Mouse (Mus musculus) cerebellum, postnatal 14 days (tissue): Measurements from ENCODE around the gene Slc30a9.

Experiments
- DNase-seq, 2 experiments: peaks; one replicate each; pipeline ENCODE4 v3.0.0; 2021; ENCODE audit warnings: mixed read lengths in 2 of 2

Slc30a9 gene

DNA sequence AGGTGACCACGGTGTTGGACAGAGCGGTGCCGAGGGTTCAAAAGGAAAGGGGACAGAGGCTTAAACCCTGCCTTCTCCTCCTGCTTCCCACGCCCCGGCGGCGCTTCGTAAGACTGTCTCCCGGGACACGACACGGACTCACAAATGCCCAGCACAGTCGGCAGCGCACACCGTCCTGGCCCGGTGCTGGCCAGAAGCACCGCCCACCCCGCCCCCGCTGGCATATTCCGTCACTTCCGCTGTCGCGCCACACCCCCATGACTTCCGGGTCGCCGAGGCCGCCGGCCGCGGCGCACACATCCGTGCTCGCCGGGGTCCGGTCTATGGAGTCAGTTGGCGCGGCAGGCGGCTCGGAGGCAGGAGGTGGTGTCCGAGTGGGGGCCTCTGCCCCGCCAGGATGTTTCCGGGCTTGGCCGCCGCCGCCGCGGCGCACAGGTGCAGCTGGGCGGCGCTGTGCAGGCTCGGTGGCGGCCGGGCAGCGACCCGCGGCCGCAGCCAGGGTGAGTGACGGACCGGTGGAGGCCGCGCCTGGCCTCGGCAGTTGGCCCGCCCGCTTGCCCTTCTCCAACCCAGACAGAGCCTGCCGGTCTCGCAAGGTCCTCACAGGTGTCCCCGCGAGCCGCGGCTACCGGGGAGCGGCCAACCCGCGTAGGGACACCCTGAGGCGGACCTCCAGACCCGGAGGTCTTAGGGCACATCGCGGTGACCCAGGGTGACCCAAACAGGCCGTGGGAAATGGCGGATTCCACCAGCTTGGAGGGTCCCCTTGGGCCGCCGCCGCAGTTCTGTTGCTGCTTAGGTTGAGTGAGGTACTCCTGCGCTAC lies at the start of gene Slc30a9:
Slc30a9 (plus strand) TSS at position 258 of the 824 bp plus-strand sequence.
- DNase-seq, result peak; percentile 97

DNA sequence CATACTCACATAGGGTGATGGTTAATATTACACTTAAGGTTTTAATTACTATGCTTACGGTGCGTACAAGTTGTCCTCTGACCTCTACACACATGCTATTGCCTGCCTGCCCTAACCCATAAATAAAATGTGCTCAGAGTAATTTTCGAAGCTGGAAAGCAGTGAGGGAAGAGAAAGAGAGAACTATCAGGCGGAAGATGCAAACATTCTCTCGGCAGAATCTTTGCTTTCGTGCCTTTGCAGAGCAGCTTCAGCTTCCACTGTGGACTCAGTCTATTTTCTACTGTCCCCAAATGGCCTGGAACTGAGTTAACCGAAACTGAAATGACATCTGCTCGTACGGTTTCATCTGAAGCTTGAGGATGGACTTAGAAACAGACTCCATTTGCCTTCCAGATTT lies 48.3 kb upstream of the Slc30a9 start:
- DNase-seq, result no peak

DNA sequence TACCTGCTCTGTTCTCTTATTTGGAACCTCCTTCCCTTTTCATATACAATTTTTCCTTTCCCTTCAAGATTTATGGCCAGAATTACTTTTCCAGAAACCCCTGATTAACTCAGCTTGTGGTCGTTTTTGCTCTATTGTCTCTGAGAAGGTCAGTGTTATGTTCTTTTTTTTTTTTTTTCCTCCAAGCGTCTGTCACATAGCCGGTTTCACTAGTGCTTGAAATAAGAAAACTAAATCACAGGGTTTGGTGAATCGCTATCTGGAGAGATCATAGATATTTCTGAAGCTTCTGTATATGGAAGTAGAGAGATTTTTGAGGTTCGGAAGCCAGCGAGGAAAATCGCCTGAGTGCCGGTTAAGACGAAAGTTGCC lies 46.6 kb upstream of the Slc30a9 start:
- no peak for DNase-seq

DNA sequence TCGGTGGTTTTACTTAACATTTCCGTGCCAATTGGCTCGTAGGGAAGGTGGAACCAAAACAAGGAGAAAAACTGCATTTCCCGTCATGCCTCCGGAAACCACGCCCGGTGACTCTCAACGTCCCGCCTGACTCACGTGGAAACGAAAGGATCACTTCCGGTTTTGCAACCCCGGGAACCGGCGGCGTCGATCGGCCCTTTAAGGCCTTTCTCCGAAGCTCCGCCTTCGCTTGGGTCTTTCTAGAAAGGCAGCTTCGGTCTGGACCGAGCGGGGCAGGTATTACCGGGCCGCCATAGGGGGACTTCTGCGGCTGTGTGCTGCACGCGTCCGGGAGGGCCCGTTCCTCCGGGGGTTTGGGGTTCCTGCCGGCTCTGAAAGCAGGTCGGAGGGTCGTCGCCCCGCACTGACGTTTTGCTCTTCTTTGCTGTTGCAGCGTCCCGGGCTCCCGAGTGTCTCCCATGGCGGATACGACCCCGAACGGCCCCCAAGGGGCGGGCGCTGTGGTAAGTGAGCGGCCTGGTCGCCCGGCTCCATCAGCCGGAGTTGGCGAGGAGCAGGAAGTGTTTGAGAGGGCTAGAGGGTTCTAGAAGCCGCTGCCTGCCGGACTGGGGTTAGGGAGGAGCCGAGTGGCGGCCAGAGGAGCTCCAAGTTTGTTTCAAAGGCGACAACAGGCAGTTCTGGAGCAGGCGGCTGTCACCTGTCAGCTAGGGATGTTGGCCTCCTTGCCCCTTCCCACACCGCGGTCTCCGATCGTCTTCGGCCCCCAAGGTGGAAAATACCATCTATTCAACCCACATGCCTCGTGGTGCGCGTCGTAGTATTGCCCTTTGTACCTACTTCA lies 46.0 kb upstream of the Slc30a9 start, which contains the start of gene Tmem33:
Tmem33 (plus strand) TSS at position 35 of the 841 bp plus-strand sequence.
- DNase-seq, result peak; percentile 90 to 93

DNA sequence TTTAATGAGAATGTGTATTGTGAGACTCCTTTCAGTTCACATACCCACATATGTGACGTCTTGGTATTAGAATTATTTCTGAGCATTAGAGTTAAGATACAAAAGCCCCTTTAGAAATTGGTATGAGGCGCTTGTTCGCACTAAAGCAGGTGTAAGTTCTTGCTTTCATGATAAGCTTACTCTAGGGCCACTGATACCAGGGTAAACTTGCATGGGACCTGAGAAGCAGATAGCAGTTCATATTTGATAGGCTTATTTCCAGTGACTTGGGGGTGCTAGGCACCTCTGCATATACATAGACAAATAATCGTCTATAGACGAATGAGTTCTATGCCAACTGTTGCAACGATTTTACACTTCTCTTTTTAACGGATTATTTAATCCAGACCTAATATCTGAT lies 43.8 kb upstream of the Slc30a9 start:
- DNase-seq, result no peak

DNA sequence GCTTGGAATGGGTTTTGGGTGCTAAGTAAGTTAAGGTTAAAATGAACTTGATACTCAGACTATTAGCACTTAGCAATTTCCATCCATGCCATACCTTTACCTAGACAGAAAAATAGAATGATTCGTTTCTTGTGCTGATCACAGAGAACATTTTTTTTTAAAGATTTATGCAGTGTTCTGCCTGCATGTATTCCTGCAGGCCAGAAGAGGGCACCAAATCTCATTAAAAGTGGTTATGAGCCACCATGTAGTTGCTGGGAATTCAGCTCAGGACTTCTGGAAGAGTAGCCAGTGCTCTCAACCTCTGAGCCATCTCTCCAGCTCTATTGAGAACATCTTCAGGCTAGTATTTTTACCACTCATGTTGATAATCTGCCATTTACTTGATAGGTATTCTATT lies 40.6 kb upstream of the Slc30a9 start:
- no peak for DNase-seq

DNA sequence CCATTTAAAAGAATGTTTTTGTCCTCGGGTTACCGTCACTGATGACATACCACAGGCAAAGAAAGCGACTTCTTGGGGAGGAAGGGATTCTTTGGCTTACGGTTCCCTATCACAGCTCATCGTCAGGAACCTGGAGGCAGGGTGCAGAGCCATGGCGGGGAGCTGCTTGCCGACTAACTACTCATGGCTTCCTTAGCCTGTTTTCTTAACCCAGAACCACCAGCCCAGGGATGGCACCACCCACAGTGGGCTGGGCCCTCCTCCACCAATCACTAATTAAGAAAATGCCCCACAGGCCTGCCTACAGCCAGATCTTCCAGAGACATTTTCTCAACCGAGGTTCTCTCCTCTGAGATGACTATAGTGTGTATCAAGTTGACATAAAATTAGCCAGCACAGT lies 37.4 kb upstream of the Slc30a9 start:
- DNase-seq, result no peak

DNA sequence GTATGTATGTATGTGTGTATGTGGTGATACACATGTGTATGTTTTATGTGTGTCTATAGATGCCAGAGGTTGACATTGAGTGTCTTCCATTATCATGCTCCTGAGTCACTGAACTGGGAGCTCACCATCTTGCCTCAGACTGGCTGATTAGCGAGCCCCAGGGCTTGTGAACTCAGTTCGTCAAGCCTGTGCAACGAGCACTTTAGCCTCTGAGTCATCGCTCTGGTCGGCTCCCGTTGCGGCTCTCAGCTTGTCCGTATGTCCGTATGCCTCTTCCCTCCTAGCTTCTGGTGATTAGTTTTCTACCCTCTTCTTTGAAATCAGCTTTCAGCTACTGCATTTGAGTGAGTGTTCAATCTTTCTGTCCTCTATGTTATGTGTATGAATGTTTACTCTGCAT lies 27.3 kb upstream of the Slc30a9 start:
- DNase-seq, result no peak

DNA sequence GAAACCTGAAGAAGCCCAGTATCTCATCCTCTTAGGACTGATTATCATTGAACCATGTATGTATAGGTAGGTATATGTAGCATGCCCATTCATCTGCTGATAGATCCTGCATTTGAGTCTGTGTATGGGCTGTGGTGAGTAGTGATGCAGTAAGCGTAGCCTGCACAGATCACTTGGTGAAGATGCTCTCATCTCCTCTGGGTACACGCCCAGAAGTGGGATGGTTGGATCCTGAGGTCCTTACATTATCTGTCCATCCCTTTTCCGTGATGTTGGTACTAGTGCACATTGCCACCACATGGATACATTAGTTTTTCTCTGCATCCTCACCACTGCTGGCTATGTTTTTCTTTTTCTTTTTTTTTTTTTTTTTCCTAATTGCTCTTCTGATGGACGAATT lies 26.9 kb upstream of the Slc30a9 start:
- DNase-seq, result no peak

DNA sequence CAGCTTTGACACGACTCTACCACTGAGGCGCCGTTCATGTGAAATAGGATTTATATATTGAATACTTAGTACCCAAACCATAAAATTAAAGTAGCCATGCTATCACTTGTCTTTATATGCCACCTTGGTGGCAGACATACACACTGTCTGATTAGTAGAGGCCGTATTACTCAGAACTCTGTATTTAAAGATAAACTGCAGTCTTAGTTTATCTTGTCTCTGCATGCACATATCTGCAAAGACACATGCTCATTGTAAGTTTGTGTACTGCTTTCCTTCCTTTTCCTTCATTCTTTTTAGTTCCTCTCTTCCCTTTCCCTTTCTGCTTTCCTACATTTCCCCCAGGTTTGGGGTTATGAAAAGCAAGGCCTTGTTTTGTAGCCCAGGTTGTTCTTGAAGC lies 26.4 kb upstream of the Slc30a9 start:
- DNase-seq, result no peak

DNA sequence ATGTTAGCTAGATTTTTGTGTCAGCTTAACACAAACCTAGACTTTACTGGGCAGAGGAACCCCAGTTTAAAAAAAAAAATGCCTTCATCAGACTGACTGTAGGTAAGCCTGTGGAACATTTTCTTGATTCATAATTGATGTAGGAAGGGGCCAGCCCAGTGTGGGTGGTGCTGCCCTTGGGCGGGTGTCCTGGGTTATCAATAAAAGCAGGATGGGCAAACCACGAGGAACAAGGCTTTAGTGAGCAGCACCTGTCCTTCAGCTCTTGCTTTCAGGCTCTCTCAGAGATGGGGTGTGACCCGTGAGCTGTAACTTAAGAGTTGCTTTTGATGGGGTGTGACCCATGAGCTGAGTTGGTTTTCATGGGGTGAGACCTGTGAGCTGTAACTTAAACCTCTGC lies 11.7 kb upstream of the Slc30a9 start:
- DNase-seq, result no peak

DNA sequence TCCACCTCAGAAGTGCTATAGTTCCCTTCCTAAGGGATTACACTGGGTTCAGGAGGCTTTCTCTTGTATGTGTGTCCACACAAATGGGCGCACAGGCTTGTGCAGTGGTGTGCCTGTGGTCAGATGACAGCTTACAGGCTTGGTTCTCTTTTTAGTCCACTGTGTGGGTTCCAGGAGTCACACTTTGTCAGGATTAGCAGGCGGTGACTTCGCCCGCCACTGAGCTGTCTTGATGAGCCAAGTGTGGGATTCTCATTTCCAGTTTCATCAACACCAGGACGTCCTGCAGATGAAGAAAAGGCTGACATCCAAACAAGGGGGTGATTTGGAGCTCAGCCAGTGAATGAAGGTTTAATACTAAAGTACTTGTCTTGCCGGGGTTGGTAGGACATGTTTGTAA lies 11.1 kb upstream of the Slc30a9 start:
- no peak for DNase-seq

DNA sequence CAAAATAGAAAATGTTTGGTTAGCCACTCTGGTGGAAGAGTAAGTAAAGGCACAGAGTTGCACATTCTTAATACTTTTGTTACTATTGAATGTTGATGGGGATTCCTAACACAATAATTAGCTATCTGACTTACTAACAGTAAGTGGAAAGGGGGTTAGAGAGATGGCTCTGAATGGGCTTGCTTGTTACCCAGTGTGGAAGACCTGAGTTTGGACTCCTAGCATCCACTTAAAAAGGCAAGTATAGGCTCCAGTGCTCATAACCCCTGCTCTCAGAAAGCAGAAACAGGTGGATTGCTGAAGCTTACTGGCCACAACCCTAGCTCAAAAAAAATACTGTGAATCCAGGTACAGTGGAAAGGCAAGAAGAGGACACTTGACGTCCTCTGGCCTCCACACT lies 10.6 kb upstream of the Slc30a9 start:
- DNase-seq, result no peak

DNA sequence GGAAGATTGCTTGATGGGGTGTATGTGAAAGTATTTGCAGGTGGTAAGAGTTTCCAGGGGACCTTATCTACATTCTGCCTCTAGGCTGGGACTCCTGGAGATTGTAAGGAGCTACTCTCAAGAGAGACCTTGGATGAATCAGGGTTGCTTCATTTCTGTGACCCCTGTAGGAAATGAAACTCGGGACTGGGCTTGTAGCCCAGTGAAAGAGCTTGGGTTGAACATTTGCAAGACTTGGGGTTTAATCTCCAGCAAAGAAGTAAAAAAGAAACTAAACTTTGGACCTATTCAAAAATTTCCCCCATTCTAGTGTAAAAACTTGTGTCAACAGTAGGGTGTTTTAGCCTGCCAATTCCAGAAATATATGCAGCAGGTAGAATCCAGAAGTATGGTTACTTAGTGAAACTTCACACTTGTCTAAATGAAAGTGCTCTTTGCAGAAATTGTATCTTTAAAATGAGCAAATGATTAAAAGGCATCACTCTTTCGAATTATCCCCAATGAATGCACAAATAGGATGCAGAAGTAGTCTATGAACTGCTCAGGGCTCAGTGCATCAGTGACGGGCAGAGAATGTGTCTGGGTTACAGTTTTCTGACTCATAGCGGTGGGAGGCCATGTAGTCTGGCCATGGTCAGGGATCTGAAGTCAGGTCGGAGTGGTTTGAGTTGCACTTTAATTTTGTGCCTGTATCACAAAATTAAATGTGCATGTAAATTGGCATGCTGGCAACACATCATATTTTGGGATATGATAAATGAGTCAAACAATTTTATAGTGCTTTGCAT lies 9.5 kb upstream of the Slc30a9 start:
- no peak for DNase-seq

DNA sequence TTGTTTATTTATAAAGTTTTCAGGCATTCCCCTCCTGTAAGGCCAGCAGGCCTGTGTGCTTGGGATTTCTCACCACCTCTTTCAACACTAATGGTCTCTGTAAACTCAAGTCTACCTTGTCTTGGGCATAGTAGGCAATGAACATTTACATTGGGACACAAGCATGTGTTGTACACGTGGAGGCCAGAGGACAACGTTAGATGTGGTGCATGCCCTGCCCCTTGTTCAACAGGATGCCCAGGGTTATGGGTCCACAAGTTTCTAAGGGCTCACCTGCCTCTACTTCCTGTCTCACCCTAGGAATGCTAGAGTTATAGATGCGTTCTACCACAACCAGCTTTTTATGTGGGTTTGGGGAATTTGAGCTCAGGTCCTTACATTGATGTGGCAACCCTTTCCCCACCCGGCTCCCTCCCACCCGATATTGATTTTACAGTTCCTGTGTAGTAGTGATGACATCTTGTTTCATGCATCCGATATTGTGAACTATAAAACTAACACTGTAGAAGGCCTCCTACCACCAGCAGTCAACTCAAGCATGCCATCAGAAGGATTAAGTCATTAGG lies 6.8 kb upstream of the Slc30a9 start:
- no peak for DNase-seq

DNA sequence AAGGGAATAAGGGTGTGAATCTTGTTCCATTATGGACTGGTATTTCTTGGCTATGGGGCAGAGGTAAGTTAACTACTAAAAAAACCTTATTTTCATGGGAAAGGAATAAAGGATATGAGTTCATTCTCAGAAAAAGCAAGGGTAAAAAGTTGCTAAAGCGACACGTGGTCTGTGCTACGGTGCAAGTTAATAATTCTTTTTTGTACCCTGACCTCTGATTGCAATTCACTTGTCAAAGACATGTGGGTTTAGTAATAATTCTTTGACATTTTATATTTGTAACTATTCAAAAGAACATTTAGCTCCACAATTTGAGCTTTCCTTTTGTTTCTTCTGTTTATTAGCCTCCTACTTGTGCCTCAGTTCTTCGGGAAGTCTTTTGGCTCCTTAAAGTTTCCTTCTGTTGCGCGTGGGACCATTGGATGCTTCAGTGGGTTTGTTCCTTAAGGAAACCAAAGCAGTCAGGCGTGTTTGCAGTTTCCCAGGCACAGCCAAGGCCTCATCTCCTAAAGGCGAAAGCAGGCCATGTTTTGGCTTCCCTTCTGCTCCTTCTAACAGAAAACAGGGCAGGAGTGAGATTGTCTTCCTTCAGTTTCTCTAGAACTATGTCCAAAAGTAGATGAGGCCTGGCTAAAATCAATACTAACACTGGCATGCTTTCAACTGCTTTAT lies 5.7 kb upstream of the Slc30a9 start:
- DNase-seq, result no peak

DNA sequence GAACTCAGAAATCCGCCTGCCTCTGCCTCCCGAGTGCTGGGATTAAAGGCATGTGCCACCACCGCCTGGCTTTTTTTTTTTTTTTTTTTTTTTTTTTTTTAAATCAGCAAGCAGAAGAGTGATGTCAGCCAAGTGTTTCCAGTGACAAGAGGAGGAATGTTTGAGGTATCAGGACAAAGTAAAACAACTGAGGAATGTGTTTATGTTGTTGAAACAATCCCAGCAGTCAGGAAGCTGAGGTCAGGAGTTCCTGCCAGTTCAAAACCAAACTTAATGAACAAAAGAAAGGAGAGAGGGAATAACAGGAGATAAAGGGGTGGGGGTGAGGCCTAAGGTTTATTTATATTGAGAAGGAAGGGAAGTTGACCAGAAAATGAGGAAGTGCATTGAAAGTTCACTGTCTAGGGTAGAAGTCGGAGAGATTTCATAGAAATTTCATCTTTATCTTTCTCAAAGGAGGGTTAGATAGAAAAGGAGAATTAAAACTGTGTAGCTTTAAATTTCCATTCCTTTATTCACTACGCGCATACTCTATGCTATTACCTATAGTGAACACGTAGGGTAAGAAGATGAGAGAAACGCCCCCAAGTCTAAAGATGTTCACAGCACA lies 4.9 kb upstream of the Slc30a9 start:
- DNase-seq, result no peak

DNA sequence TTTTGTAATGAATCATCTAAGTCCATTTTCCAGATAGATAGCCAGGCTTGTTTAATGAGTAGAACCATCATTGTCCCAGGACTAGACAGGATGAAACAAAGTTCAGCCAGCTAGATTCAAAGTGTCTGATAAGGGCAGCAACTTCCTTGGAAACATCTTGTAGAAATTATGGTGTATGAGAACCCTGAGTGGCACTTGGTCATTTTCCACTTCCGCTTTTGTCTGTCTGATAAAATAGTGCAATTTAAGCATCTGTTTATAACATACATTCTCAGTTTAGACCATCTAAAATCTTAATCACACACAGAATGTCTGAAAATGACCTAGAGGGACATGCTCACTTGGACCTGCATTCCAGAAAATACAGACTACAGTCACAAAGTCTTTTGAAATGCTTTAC lies 2.9 kb upstream of the Slc30a9 start:
- no peak for DNase-seq

DNA sequence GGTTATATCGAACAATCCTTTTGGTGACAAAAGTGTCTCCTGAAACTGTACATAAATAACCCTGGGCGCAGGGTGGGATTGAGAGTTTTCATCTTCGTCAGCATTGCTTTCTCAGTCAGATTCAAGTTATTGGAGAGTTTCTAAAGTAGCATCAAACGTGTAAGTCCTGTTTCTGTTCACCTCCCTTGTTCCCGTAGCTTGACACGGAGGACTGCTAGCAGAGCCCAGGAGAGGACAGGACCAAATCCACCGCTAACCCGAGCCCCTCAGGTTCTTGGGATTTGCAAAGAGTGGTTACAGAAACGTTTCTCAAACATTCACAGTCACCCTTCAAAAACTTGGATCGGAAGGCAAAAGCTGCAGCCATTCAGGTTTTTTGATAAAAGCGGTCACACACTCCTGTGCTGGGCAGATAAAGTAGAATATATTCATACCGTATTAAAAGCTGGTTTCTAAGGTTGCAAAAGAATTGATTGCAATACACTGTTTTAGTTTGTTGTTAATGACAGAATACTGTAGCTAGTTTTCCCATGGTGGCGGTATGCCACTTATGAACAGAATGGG lies 986 bp downstream of the Slc30a9 start:
- no peak for DNase-seq

DNA sequence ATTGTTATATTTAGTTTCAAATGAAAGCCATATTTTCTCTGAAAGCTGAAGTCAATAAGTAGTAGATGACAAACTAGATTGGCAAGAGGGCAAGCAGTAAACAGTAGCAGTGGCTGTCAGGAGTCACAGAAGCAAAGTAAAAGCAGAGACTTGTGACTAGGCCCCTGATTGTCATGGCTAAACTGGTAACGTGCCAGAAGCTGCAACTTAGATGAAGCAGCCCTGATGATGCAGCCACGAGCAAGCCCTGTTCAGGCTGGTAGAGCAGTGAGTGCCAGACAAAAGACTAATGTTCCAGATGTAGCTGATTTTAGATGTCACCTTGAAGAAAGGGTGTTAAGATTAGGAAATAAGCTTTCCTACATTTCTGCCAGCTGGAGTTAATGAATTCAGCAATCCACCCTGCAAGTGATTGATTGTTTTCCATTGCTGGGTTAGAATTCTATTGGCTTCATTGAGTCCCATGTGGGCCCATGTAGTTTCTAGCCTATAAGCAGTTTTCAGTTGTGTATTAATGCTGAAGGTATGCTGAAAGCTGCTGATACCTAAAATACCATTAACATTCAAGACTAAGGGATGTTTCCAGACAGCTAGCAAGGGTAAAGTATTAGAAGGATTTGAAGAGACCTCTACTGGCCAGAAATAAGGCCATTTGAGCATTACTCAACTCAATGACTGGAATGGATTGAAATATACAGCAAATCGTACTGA lies 5.2 kb downstream of the Slc30a9 start:
- no peak for DNase-seq

DNA sequence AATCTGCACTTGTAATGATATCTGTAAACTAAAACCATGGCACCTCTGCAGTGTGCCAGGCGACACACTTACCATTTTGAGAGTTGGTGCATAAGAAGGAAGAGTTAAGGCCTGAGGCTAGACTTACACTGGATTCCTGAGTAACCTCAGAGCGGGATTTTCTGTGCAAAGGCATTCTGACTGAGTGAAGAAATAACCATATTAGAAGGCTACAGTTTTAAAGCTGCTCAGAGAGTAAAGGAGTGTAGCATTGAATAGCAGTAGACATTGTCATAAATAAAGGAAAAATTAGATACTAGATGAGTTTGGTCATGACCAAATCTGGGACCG lies 5.7 kb downstream of the Slc30a9 start:
- DNase-seq, result no peak
